Mouse (Mus musculus) lung, postnatal 0 days (tissue): ENCODE data around the gene Ms4a6c. TPM values are rescaled to one million over a fixed set of nuclear protein-coding genes. Genes with fewer than 3 reads are reported as not detected.
"Not testable (repeated sequence)": the region's sequence is repeated elsewhere in the genome, so short reads cannot be mapped to it uniquely, and the experiment has no call there.

Experiments
- ATAC-seq: fragments of 200-750 bp; cut with Nextera tagmentation; 2 replicates; pipeline ENCODE4 v1.8.0; 2017; ENCODE audit warnings: moderate library complexity
- DNase-seq: peaks from one replicate; pipeline ENCODE4 v3.0.0-alpha.2; 2016; ENCODE audit warnings: low spot score
- H3K27ac ChIP-seq: fragments of 300-500 bp; sonication (generic); 2 replicates; pipeline ENCODE4 v1.5.1; 2014; ENCODE audit warnings: antibody characterized with exemption, mild to moderate bottlenecking, low read length, mixed read lengths
- H3K27me3 ChIP-seq: fragments of 300-500 bp; sonication (generic); replicated peaks from 2 replicates; pipeline ENCODE4 v1.6.1; 2014; ENCODE audit warnings: low read length, mixed read lengths; ENCODE audit not compliant: insufficient read depth
- H3K36me3 ChIP-seq: fragments of 300-500 bp; sonication (generic); 2 replicates; pipeline ENCODE4 v1.6.1; 2014; ENCODE audit warnings: low read length, mixed read lengths; ENCODE audit not compliant: insufficient read depth
- H3K4me1 ChIP-seq: fragments of 300-500 bp; sonication (generic); 2 replicates; pipeline ENCODE4 v1.6.1; 2014; ENCODE audit warnings: antibody characterized with exemption, low read depth, low read length, mixed read lengths; ENCODE audit not compliant: insufficient read depth
- H3K4me2 ChIP-seq: fragments of 300-500 bp; sonication (generic); replicated peaks from 2 replicates; pipeline ENCODE4 v1.6.1; 2014; ENCODE audit warnings: low read depth, mild to moderate bottlenecking, low read length, moderate library complexity, mixed read lengths
- H3K4me3 ChIP-seq: fragments of 300-500 bp; sonication (generic); 2 replicates; pipeline ENCODE4 v1.5.1; 2014; ENCODE audit warnings: low read depth, low read length
- H3K9ac ChIP-seq: fragments of 300-500 bp; sonication (generic); replicated peaks from 2 replicates; pipeline ENCODE4 v1.6.1; 2014; ENCODE audit warnings: low read depth, mild to moderate bottlenecking
- H3K9me3 ChIP-seq: fragments of 300-500 bp; sonication (generic); 2 replicates; pipeline ENCODE4 v1.6.1; 2016; ENCODE audit warnings: low read length, mixed read lengths
- CTCF ChIP-seq: IDR thresholded peaks from 2 replicates; pipeline ENCODE4 v1.5.1; 2016; ENCODE audit warnings: antibody characterized with exemption, mild to moderate bottlenecking
- EP300 ChIP-seq: IDR thresholded peaks from 2 replicates; pipeline ENCODE4 v1.6.1; 2016; ENCODE audit warnings: antibody characterized with exemption, mild to moderate bottlenecking, control low read depth
- WGBS: fragments of 180-500 bp; shearing (Covaris S2); extraction: QIAGEN DNeasy Blood & Tissue Kit; methylation state at CpG from one replicate; pipeline ENCODE4 v1.1.7; 2014; 5-methylcytosine and 5-hydroxymethylcytosine counted together
- polyA plus RNA-seq: library from polyadenylated mRNA; unstranded; fragments of >200 nt; fragmentation: Nextera tagmentation; extraction: Ambion mirVana; gene quantifications from 2 replicates; pipeline ENCODE4 v1.2.1, GENCODE M21; 2015

Ms4a6c gene
- polyA plus RNA-seq, 1 experiment from 2014 or later: 12.6 TPM

DNA sequence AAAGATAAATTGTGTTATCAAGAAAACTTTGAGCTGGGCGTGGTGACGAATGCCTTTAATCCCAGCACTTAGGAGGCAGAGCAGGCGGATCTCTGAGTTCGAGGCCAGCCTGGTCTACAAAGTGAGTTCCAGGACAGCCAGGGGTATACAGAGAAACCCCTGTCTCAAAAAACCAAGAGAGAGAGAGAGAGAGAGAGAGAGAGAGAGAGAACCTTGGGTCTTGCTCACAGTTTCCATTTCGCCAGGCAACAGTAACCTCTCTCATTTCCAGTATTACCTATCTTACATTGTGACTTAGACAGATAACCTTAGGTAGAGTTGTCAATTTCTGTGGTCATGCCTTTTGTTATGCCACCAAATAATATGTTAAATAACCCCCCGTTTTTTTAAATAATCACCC lies 27.2 kb downstream of the Ms4a6c start:
- Histone ChIP-seq H3K9me3 (no peaks in the 10 kb centered on the region), H3K9ac (no peak overlapping the region), H3K36me3 (no peaks in the 10 kb centered on the region), H3K4me1 (no peaks in the 10 kb centered on the region), H3K4me2 (no peak overlapping the region), H3K27me3 (no peaks in the 10 kb centered on the region), H3K4me3 (no peak overlapping the region), H3K27ac (no peak overlapping the region)
- DNase-seq (no peak), ATAC-seq (no peak)
- no peak for TF ChIP-seq CTCF
- TF ChIP-seq EP300: no peak
- WGBS: 73% methylated on average over 6 of the region's 6 CpGs

GRCm38 (mm10) chr19:11497300-11497699 lies 28.1 kb downstream of the Ms4a6c start:
- not testable (repeated sequence) for DNase-seq

GRCm38 (mm10) chr19:11500796-11501195 lies 31.6 kb downstream of the Ms4a6c start:
- Histone ChIP-seq H3K4me2 (no peak overlapping the region), H3K4me3 (no peak overlapping the region), H3K4me1 (no peaks in the 10 kb centered on the region), H3K36me3 (no peaks in the 10 kb centered on the region), H3K9ac (no peak overlapping the region), H3K27ac (no peak overlapping the region), H3K9me3 (no peaks in the 10 kb centered on the region), H3K27me3 (no peaks in the 10 kb centered on the region)
- 89% methylated on average over 1 of the region's 1 CpGs for WGBS
- ATAC-seq (no peak), DNase-seq (no peak)
- no peak for TF ChIP-seq CTCF
- no peak for TF ChIP-seq EP300

More at GRCm38 (mm10) chr19:11497300-11497699, 28.1 kb downstream of the Ms4a6c start:
- not testable (repeated sequence) for H3K36me3 ChIP-seq, H3K9ac ChIP-seq, H3K4me2 ChIP-seq, H3K27ac ChIP-seq, H3K9me3 ChIP-seq, H3K4me1 ChIP-seq, ATAC-seq, H3K27me3 ChIP-seq, H3K4me3 ChIP-seq
- WGBS: 65% methylated on average over 1 of the region's 1 CpGs

DNA sequence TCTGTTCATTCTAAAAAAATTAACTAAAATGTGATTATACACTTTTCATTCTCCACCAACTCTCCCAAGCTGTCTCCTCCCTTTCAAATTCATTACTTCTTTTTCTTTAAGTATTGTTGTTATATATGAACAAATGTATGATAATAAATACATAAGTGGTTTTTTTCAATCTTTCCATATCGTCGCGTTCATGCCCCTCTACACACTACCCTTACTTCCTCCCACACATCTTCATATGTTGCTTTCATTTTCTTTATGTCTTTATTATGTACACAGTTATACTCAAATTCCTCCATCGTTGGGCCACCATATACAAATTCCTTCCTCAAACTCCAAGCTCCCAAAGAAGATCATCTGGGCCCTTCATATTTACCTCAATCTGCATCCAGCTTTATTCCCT lies 32.2 kb downstream of the Ms4a6c start:
- no peak overlapping the region for H3K4me2 ChIP-seq
- no peaks in the 10 kb centered on the region for H3K4me1 ChIP-seq
- no peaks in the 10 kb centered on the region for H3K9me3 ChIP-seq
- 78% methylated on average over 4 of the region's 4 CpGs for WGBS
- no peak for TF ChIP-seq CTCF
- no peak for TF ChIP-seq EP300
- no peak overlapping the region for H3K4me3 ChIP-seq
- H3K27ac ChIP-seq: no peak overlapping the region
- no peak for DNase-seq
- no peaks in the 10 kb centered on the region for H3K27me3 ChIP-seq
- no peak for ATAC-seq
- H3K36me3 ChIP-seq: no peaks in the 10 kb centered on the region
- no peak overlapping the region for H3K9ac ChIP-seq

GRCm38 (mm10) chr19:11504857-11505256 lies 35.7 kb downstream of the Ms4a6c start:
- 64% methylated on average over 1 of the region's 1 CpGs for WGBS

DNA sequence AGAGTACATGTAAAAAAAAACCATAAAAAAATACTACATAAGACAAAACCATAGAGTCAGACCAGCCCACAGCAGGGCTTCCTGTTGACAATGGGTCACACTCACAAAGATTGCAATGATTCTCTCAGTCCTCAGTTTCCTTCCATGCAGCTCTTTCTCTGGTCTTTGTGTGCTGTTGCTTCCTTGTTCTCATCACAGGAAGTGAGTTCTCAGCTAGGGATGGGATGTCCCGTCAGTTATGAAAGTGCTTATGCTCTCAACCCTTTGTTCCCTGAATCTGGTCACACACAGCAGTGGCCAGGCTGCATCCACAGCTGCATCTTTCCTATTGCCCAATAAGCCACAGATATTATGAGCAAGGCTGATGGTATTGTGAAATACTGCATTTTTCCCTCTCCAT lies 44.3 kb downstream of the Ms4a6c start:
- Histone ChIP-seq H3K27me3 (no peaks in the 10 kb centered on the region), H3K9me3 (no peaks in the 10 kb centered on the region), H3K4me2 (no peak overlapping the region), H3K36me3 (no peaks in the 10 kb centered on the region), H3K9ac (no peak overlapping the region), H3K4me1 (no peaks in the 10 kb centered on the region), H3K27ac (no peak overlapping the region), H3K4me3 (no peak overlapping the region)
- TF ChIP-seq EP300: no peak
- no peak for TF ChIP-seq CTCF
- DNase-seq (peak; percentile 26), ATAC-seq (no peak)
- WGBS: 38% methylated on average over 1 of the region's 1 CpGs

More at GRCm38 (mm10) chr19:11504857-11505256, 35.7 kb downstream of the Ms4a6c start:
- TF ChIP-seq CTCF: no peak
- TF ChIP-seq EP300: no peak
- DNase-seq (no peak), ATAC-seq (no peak)
- no peak overlapping the region for H3K4me2 ChIP-seq
- H3K36me3 ChIP-seq: no peaks in the 10 kb centered on the region
- H3K9ac ChIP-seq: no peak overlapping the region
- H3K4me1 ChIP-seq: no peaks in the 10 kb centered on the region
- no peak overlapping the region for H3K4me3 ChIP-seq
- H3K27me3 ChIP-seq: no peaks in the 10 kb centered on the region
- no peak overlapping the region for H3K27ac ChIP-seq
- no peaks in the 10 kb centered on the region for H3K9me3 ChIP-seq

- ATAC-seq (no peak), DNase-seq (no peak)
- Histone ChIP-seq H3K4me3 (no peak within 1 kb of the TSS), H3K4me2 (no peak within 1 kb of the TSS), H3K9ac (no peak within 1 kb of the TSS), H3K4me1 (no peaks in the 10 kb centered on the region), H3K27ac (no peak within 1 kb of the TSS), H3K9me3 (no peaks in the 10 kb centered on the region), H3K27me3 (no peaks in the 10 kb centered on the region), H3K36me3 (no peaks in the 10 kb centered on the region)
- TF ChIP-seq EP300 (no peak), CTCF (no peak)
Observed at GRCm38 (mm10) chr19:11516246-11516645, 47.1 kb downstream of the Ms4a6c start, which contains the start of gene Ms4a6b. Ms4a6b (plus strand) TSS chr19:11516512.
